9 mouse cellular contexts compared by ENCODE assay signal in the genomic region with DNA sequence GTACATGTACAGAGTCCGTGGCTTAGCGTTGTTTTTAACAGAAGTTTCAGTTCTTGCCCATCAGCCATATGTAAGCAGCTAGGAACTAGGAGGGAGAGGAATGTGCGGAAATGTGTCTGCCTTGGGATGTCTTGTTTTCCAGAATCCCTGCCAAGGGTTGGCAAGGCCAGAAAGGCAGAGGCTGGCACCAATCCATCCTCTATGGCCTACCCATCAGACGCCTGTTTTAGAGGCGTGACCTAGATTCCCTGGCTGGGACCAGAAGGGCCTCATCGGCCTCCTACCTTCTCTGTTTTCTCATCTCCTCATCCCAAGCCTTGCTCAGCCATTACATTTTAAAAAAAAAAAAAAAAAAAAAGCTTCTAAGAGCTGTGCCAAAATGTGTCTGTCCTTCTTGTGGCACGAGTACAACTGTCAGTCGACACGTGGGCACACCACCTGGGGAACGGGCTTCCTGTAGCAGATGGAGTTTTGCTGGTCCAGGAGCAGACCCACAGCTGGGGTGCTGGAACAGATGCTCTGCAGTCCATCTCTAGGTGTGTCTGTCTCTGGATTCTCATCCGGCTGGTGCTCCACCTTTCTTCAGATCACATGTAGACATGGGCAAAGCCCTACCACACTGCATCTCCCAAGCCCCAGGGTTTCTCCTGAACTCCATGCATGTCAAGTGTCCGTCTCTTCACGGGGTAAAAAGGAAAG.
DNase-seq lines count a peak whose midpoint lies in the region; ATAC-seq and TF ChIP-seq lines count a peak whose summit lies in the region.
"Had no signal": no experiment of that assay in that cellular context is flagged by ENCODE, and none has a peak within 500 bp of the region (broad histone marks: within the 10 kb centered on the region; RNA-seq: fewer than 3 reads in every experiment).

No protein-coding gene starts in this region.

- no peaks in the 10 kb centered on the region for H3K36me3 ChIP-seq in forebrain, postnatal 0 days (ENCODE audit: insufficient read depth)

- no peak overlapping the region for H3K4me2 ChIP-seq in forebrain, postnatal 0 days (ENCODE audit: low read depth)

- H3K9me3 ChIP-seq in forebrain, postnatal 0 days (ENCODE audit: low read length), result no peaks in the 10 kb centered on the region

- peak; percentile 40 for ATAC-seq in forebrain, postnatal 0 days

- H3K27ac ChIP-seq in forebrain, postnatal 0 days (ENCODE audit: low read depth, low read length), result no peak overlapping the region
- H3K27ac ChIP-seq: kidney, postnatal 0 days had no signal

- WGBS in forebrain, postnatal 0 days, result 35% methylated on average over 13 of the region's 13 CpGs

- H3K9ac ChIP-seq in forebrain, postnatal 0 days, result no peak overlapping the region

- H3K4me1 ChIP-seq in forebrain, postnatal 0 days (ENCODE audit: insufficient read depth), result no peaks in the 10 kb centered on the region

- H3K27me3 ChIP-seq in forebrain, postnatal 0 days (ENCODE audit: insufficient read depth, low read length), result no peaks in the 10 kb centered on the region

- DNase-seq in left cerebral cortex, postnatal 4 days, result peak; percentile 88
- no peak for DNase-seq in left cerebral cortex, postnatal 14 days (ENCODE audit: low spot score in 2 of 2)
- peak; percentile 97 for DNase-seq in brain, adult 2 months (ENCODE audit: low read depth, low spot score)
- peak; percentile 31 for DNase-seq in forebrain, postnatal 0 days
- DNase-seq in lung, postnatal 4 days, result peak; percentile 21 to 52
- DNase-seq in urinary bladder, postnatal 14 days (ENCODE audit: low spot score), result no peak
- DNase-seq in spleen, postnatal 10 days (ENCODE audit: low spot score in 2 of 2), result no peak
- no peak for DNase-seq in testis, postnatal 10 days (ENCODE audit: low spot score)

- H3K4me3 ChIP-seq in forebrain, postnatal 0 days (ENCODE audit: low read depth, low read length), result no peak overlapping the region

- TF ChIP-seq CTCF in forebrain, postnatal 0 days (IDR thresholded peaks at IDR 0.05; ENCODE audit: low read depth), result no peak

- intact Hi-C loops in left cerebral cortex, postnatal 4 days (cut with DNase I), result no loop called here
- intact Hi-C loops in left cerebral cortex, postnatal 14 days (cut with DNase I), result no loop called here

Comparison
In these comparisons a context has a peak if more than half of its experiments do, and no peak if none do; other contexts are left out.
1. DNase-seq: peak in left cerebral cortex, postnatal 4 days (single experiment), brain, adult 2 months (single experiment), forebrain, postnatal 0 days (single experiment) and lung, postnatal 4 days (2 of 2); none in left cerebral cortex, postnatal 14 days (0 of 2), urinary bladder, postnatal 14 days (single experiment), spleen, postnatal 10 days (0 of 2) and testis, postnatal 10 days (single experiment).